Mouse (Mus musculus): ENCODE measurements at regions not wholly inside any gene's neighbourhood (a gene's known extent, or its start where the extent isn't known, plus 50 kb on each side); places are given as distances from the start of the nearest gene placed in this dataset.
"Not testable (repeated sequence)": the region's sequence is repeated elsewhere in the genome, so short reads cannot be mapped to it uniquely, and the experiment has no call there.

GRCm38 (mm10) chr1:65681960-65682359, 244.4 kb upstream of the Crygf start:
- Histone ChIP-seq H3K4me2 (no peak overlapping the region), H3K27me3 (ENCODE audit: control insufficient read depth, insufficient read depth, low read length) (no peaks in the 10 kb centered on the region), H3K4me3 (ENCODE audit: low read depth, low read length) (no peak overlapping the region), H3K4me1 (ENCODE audit: control insufficient read depth, insufficient read depth, low read length) (no peaks in the 10 kb centered on the region; the same call in 1 of the 2 replicates), H3K36me3 (ENCODE audit: control insufficient read depth, insufficient read depth, low read length) (no peaks in the 10 kb centered on the region), H3K9ac (ENCODE audit: low read length) (no peak overlapping the region), H3K9me3 (ENCODE audit: control insufficient read depth, low read length) (no peaks in the 10 kb centered on the region), H3K27ac (ENCODE audit: low read depth, low read length) (no peak overlapping the region)
- no peak for DNase-seq (ENCODE audit: low spot score, missing footprints)
- peak; percentile 66 for ATAC-seq (ENCODE audit: low FRiP score)
- 31% methylated on average over 1 of the region's 1 CpGs for WGBS

GRCm38 (mm10) chr1:65687322-65687721, 239.0 kb upstream of the Crygf start:
- no peak for DNase-seq (ENCODE audit: low spot score, missing footprints)
- 88% methylated on average over 1 of the region's 1 CpGs for WGBS
- Histone ChIP-seq H3K4me1 (ENCODE audit: control insufficient read depth, insufficient read depth, low read length) (no peaks in the 10 kb centered on the region; the same call in 1 of the 2 replicates), H3K4me3 (ENCODE audit: low read depth, low read length) (no peak overlapping the region), H3K27ac (ENCODE audit: low read depth, low read length) (no peak overlapping the region), H3K9me3 (ENCODE audit: control insufficient read depth, low read length) (no peaks in the 10 kb centered on the region), H3K4me2 (no peak overlapping the region), H3K9ac (ENCODE audit: low read length) (no peak overlapping the region), H3K27me3 (ENCODE audit: control insufficient read depth, insufficient read depth, low read length) (no peaks in the 10 kb centered on the region), H3K36me3 (ENCODE audit: control insufficient read depth, insufficient read depth, low read length) (no peaks in the 10 kb centered on the region)
- no peak for ATAC-seq (ENCODE audit: low FRiP score)

GRCm38 (mm10) chr1:65730262-65730661, 196.1 kb upstream of the Crygf start:
- Histone ChIP-seq H3K4me1 (ENCODE audit: control insufficient read depth, insufficient read depth, low read length) (no peaks in the 10 kb centered on the region), H3K9ac (ENCODE audit: low read length) (no peak overlapping the region), H3K4me3 (ENCODE audit: low read depth, low read length) (no peak overlapping the region), H3K36me3 (ENCODE audit: control insufficient read depth, insufficient read depth, low read length) (no peaks in the 10 kb centered on the region), H3K4me2 (no peak overlapping the region), H3K27me3 (ENCODE audit: control insufficient read depth, insufficient read depth, low read length) (no peaks in the 10 kb centered on the region), H3K27ac (ENCODE audit: low read depth, low read length) (no peak overlapping the region), H3K9me3 (ENCODE audit: control insufficient read depth, low read length) (no peaks in the 10 kb centered on the region)
- 84% methylated on average over 3 of the region's 3 CpGs for WGBS
- DNase-seq (ENCODE audit: low spot score, missing footprints) (no peak), ATAC-seq (ENCODE audit: low FRiP score) (no peak)

- Histone ChIP-seq H3K4me3 (ENCODE audit: low read depth, low read length) (no peak overlapping the region), H3K9me3 (ENCODE audit: control insufficient read depth, low read length) (no peaks in the 10 kb centered on the region), H3K4me1 (ENCODE audit: control insufficient read depth, insufficient read depth, low read length) (no peaks in the 10 kb centered on the region), H3K4me2 (no peak overlapping the region), H3K27ac (ENCODE audit: low read depth, low read length) (no peak overlapping the region), H3K36me3 (ENCODE audit: control insufficient read depth, insufficient read depth, low read length) (no peaks in the 10 kb centered on the region), H3K27me3 (ENCODE audit: control insufficient read depth, insufficient read depth, low read length) (no peaks in the 10 kb centered on the region), H3K9ac (ENCODE audit: low read length) (no peak overlapping the region)
- DNase-seq (ENCODE audit: low spot score, missing footprints) (peak; percentile 39), ATAC-seq (ENCODE audit: low FRiP score) (no peak)
- 93% methylated on average over 2 of the region's 2 CpGs for WGBS
Observed at GRCm38 (mm10) chr1:65757951-65758350, 168.4 kb upstream of the Crygf start.

- H3K27me3 ChIP-seq (ENCODE audit: control insufficient read depth, insufficient read depth, low read length) = no peaks in the 10 kb centered on the region
- H3K9ac ChIP-seq (ENCODE audit: low read length) = no peak overlapping the region
- 85% methylated on average over 2 of the region's 2 CpGs for WGBS
- DNase-seq (ENCODE audit: low spot score, missing footprints) (no peak), ATAC-seq (ENCODE audit: low FRiP score) (no peak)
- no peaks in the 10 kb centered on the region for H3K36me3 ChIP-seq (ENCODE audit: control insufficient read depth, insufficient read depth, low read length)
- no peaks in the 10 kb centered on the region for H3K9me3 ChIP-seq (ENCODE audit: control insufficient read depth, low read length)
- no peak overlapping the region for H3K4me3 ChIP-seq (ENCODE audit: low read depth, low read length)
- H3K4me2 ChIP-seq = no peak overlapping the region
- H3K4me1 ChIP-seq (ENCODE audit: control insufficient read depth, insufficient read depth, low read length) = no peaks in the 10 kb centered on the region
- H3K27ac ChIP-seq (ENCODE audit: low read depth, low read length) = no peak overlapping the region
Observed at GRCm38 (mm10) chr1:65761141-65761540, 165.2 kb upstream of the Crygf start.

GRCm38 (mm10) chr1:65800244-65800643, 126.1 kb upstream of the Crygf start:
- WGBS = 72% methylated on average over 1 of the region's 1 CpGs

GRCm38 (mm10) chr1:65820771-65821170, 105.5 kb upstream of the Crygf start:
- no peak overlapping the region for H3K4me3 ChIP-seq (ENCODE audit: low read depth, low read length)
- H3K27me3 ChIP-seq (ENCODE audit: control insufficient read depth, insufficient read depth, low read length) = no peaks in the 10 kb centered on the region
- no peak overlapping the region for H3K4me2 ChIP-seq
- no peak overlapping the region for H3K27ac ChIP-seq (ENCODE audit: low read depth, low read length)
- WGBS = 82% methylated on average over 5 of the region's 5 CpGs
- no peaks in the 10 kb centered on the region for H3K4me1 ChIP-seq (ENCODE audit: control insufficient read depth, insufficient read depth, low read length)
- no peak overlapping the region for H3K9ac ChIP-seq (ENCODE audit: low read length)
- DNase-seq (ENCODE audit: low spot score, missing footprints) (no peak), ATAC-seq (ENCODE audit: low FRiP score) (no peak)
- no peaks in the 10 kb centered on the region for H3K9me3 ChIP-seq (ENCODE audit: control insufficient read depth, low read length)
- H3K36me3 ChIP-seq (ENCODE audit: control insufficient read depth, insufficient read depth, low read length) = no peaks in the 10 kb centered on the region

More at GRCm38 (mm10) chr1:65800244-65800643, 126.1 kb upstream of the Crygf start:
- DNase-seq (ENCODE audit: low spot score, missing footprints) (peak; percentile 41), ATAC-seq (ENCODE audit: low FRiP score) (no peak)
- Histone ChIP-seq H3K4me2 (no peak overlapping the region), H3K4me3 (ENCODE audit: low read depth, low read length) (no peak overlapping the region), H3K36me3 (ENCODE audit: control insufficient read depth, insufficient read depth, low read length) (no peaks in the 10 kb centered on the region), H3K9ac (ENCODE audit: low read length) (no peak overlapping the region), H3K27me3 (ENCODE audit: control insufficient read depth, insufficient read depth, low read length) (no peaks in the 10 kb centered on the region), H3K27ac (ENCODE audit: low read depth, low read length) (no peak overlapping the region), H3K9me3 (ENCODE audit: control insufficient read depth, low read length) (no peaks in the 10 kb centered on the region), H3K4me1 (ENCODE audit: control insufficient read depth, insufficient read depth, low read length) (no peaks in the 10 kb centered on the region)

- H3K4me3 ChIP-seq (ENCODE audit: low read depth, low read length) = no peak overlapping the region
Observed at GRCm38 (mm10) chr1:65841116-65841515, 85.2 kb upstream of the Crygf start.

GRCm38 (mm10) chr1:65847005-65847404, 79.3 kb upstream of the Crygf start:
- H3K9me3 ChIP-seq (ENCODE audit: control insufficient read depth, low read length) = no peaks in the 10 kb centered on the region
- 76% methylated on average over 2 of the region's 2 CpGs for WGBS
- no peak overlapping the region for H3K27ac ChIP-seq (ENCODE audit: low read depth, low read length)
- H3K27me3 ChIP-seq (ENCODE audit: control insufficient read depth, insufficient read depth, low read length) = no peaks in the 10 kb centered on the region
- no peak overlapping the region for H3K4me3 ChIP-seq (ENCODE audit: low read depth, low read length)
- no peak for DNase-seq (ENCODE audit: low spot score, missing footprints)
- H3K4me2 ChIP-seq = no peak overlapping the region
- no peak for ATAC-seq (ENCODE audit: low FRiP score)
- no peaks in the 10 kb centered on the region for H3K36me3 ChIP-seq (ENCODE audit: control insufficient read depth, insufficient read depth, low read length)
- H3K4me1 ChIP-seq (ENCODE audit: control insufficient read depth, insufficient read depth, low read length) = no peaks in the 10 kb centered on the region
- H3K9ac ChIP-seq (ENCODE audit: low read length) = no peak overlapping the region

More at GRCm38 (mm10) chr1:65841116-65841515, 85.2 kb upstream of the Crygf start:
- H3K4me1 ChIP-seq (ENCODE audit: control insufficient read depth, insufficient read depth, low read length) = no peaks in the 10 kb centered on the region
- no peak overlapping the region for H3K9ac ChIP-seq (ENCODE audit: low read length)
- ATAC-seq (ENCODE audit: low FRiP score) (no peak), DNase-seq (ENCODE audit: low spot score, missing footprints) (no peak)
- no peak overlapping the region for H3K4me2 ChIP-seq
- H3K27me3 ChIP-seq (ENCODE audit: control insufficient read depth, insufficient read depth, low read length) = no peaks in the 10 kb centered on the region
- H3K9me3 ChIP-seq (ENCODE audit: control insufficient read depth, low read length) = no peaks in the 10 kb centered on the region
- H3K36me3 ChIP-seq (ENCODE audit: control insufficient read depth, insufficient read depth, low read length) = no peaks in the 10 kb centered on the region
- H3K27ac ChIP-seq (ENCODE audit: low read depth, low read length) = no peak overlapping the region
- WGBS = 82% methylated on average over 2 of the region's 2 CpGs

GRCm38 (mm10) chr1:65873691-65874090, 52.6 kb upstream of the Crygf start:
- ATAC-seq (ENCODE audit: low FRiP score); H3K9me3 ChIP-seq (ENCODE audit: control insufficient read depth, low read length); H3K9ac ChIP-seq (ENCODE audit: low read length); H3K4me1 ChIP-seq (ENCODE audit: control insufficient read depth, insufficient read depth, low read length); DNase-seq (ENCODE audit: low spot score, missing footprints); H3K27me3 ChIP-seq (ENCODE audit: control insufficient read depth, insufficient read depth, low read length); H3K27ac ChIP-seq (ENCODE audit: low read depth, low read length); H3K4me2 ChIP-seq; H3K4me3 ChIP-seq (ENCODE audit: low read depth, low read length); H3K36me3 ChIP-seq (ENCODE audit: control insufficient read depth, insufficient read depth, low read length): not testable (repeated sequence)
- WGBS = 77% methylated on average over 2 of the region's 2 CpGs

All from midbrain, embryonic 11.5 days (tissue).